Mouse (Mus musculus): Measurements from ENCODE around the gene Islr2. TPM values are rescaled to one million over a fixed set of nuclear protein-coding genes. Genes with fewer than 3 reads are reported as not detected.
A peak's percentile ranks its signal among the peaks of the same experiment; 100 is the strongest.

Islr2 gene
- polyA plus RNA-seq, 1 experiment from 2014 or later: 1.3 TPM

- Histone ChIP-seq H3K27me3 (replicated peaks) (peaks cover 87% of the 10 kb centered on the region), H3K4me1 (replicated peaks) (peaks cover 46% of the 10 kb centered on the region), H3K36me3 (no peaks in the 10 kb centered on the region), H3K27ac (no peak overlapping the region), H3K4me3 (replicated peaks) (peak overlapping the region; percentile 10; the same call in 1 of the 2 replicates), H3K4me2 (replicated peaks) (peak overlapping the region; percentile 26; the same call in 1 of the 2 replicates), H3K9me3 (no peaks in the 10 kb centered on the region), H3K9ac (no peak overlapping the region)
- ATAC-seq: no peak
- 2% methylated on average over 41 of the region's 41 CpGs for WGBS
These were observed 4.5 kb downstream of the Islr2 start for GRCm38 (mm10) chr9:58199381-58200269.

GRCm38 (mm10) chr9:58198801-58199371 lies 5.2 kb downstream of the Islr2 start:
- H3K4me2 ChIP-seq (replicated peaks): peak overlapping the region; percentile 26; the same call in 1 of the 2 replicates
- WGBS: 2% methylated on average over 38 of the region's 38 CpGs

GRCm38 (mm10) chr9:58197781-58198701 lies 6.1 kb downstream of the Islr2 start:
- Histone ChIP-seq H3K4me3 (replicated peaks) (peak overlapping the region; percentile 24), H3K9me3 (no peaks in the 10 kb centered on the region), H3K36me3 (no peaks in the 10 kb centered on the region), H3K4me1 (replicated peaks) (peaks cover 44% of the 10 kb centered on the region), H3K9ac (peak overlapping the region; percentile 15; the same call in 1 of the 2 replicates), H3K27me3 (replicated peaks) (peaks cover 84% of the 10 kb centered on the region), H3K27ac (no peak overlapping the region), H3K4me2 (replicated peaks) (peak overlapping the region; percentile 56)
- peak; percentile 50 for ATAC-seq
- WGBS: under 1% methylated on average over 58 of the region's 58 CpGs

More at GRCm38 (mm10) chr9:58198801-58199371, 5.2 kb downstream of the Islr2 start:
- Histone ChIP-seq H3K4me1 (replicated peaks) (peaks cover 44% of the 10 kb centered on the region), H3K27ac (no peak overlapping the region), H3K9me3 (no peaks in the 10 kb centered on the region), H3K4me3 (replicated peaks) (peak overlapping the region; percentile 10; the same call in 1 of the 2 replicates), H3K36me3 (no peaks in the 10 kb centered on the region), H3K27me3 (replicated peaks) (peaks cover 92% of the 10 kb centered on the region), H3K9ac (no peak overlapping the region)
- no peak for ATAC-seq

- peaks cover 38% of the 10 kb centered on the region for H3K4me1 ChIP-seq (replicated peaks)
- H3K9me3 ChIP-seq: no peaks in the 10 kb centered on the region
- peaks cover 72% of the 10 kb centered on the region for H3K27me3 ChIP-seq (replicated peaks)
- peak overlapping the region; percentile 24; the same call in 1 of the 2 replicates for H3K4me3 ChIP-seq (replicated peaks)
- no peak for ATAC-seq
- H3K4me2 ChIP-seq (replicated peaks): peak overlapping the region; percentile 56
- H3K9ac ChIP-seq: no peak overlapping the region
- WGBS: 7% methylated on average over 46 of the region's 46 CpGs
- H3K27ac ChIP-seq: no peak overlapping the region
- H3K36me3 ChIP-seq: no peaks in the 10 kb centered on the region
These were observed 7.2 kb downstream of the Islr2 start for GRCm38 (mm10) chr9:58196610-58197567.

- Histone ChIP-seq H3K4me2 (replicated peaks) (peak overlapping the region; percentile 20; the same call in 1 of the 2 replicates), H3K27me3 (replicated peaks) (peaks cover 65% of the 10 kb centered on the region), H3K4me3 (replicated peaks) (no peak overlapping the region; the same call in 1 of the 2 replicates), H3K36me3 (no peaks in the 10 kb centered on the region), H3K4me1 (replicated peaks) (peaks cover 33% of the 10 kb centered on the region), H3K9me3 (no peaks in the 10 kb centered on the region), H3K27ac (no peak overlapping the region), H3K9ac (no peak overlapping the region)
- ATAC-seq: no peak
- 7% methylated on average over 13 of the region's 14 CpGs for WGBS
These were observed 8.0 kb downstream of the Islr2 start for GRCm38 (mm10) chr9:58196141-58196540.

- Histone ChIP-seq H3K36me3 (no peaks in the 10 kb centered on the region), H3K4me3 (replicated peaks) (no peak overlapping the region), H3K4me2 (replicated peaks) (0 out of 2 replicates have a peak overlapping the region, but pooled peaks have one; percentile 20), H3K27me3 (replicated peaks) (peaks cover 60% of the 10 kb centered on the region), H3K9me3 (no peaks in the 10 kb centered on the region), H3K27ac (no peak overlapping the region), H3K4me1 (replicated peaks) (peaks cover 30% of the 10 kb centered on the region), H3K9ac (no peak overlapping the region)
- no peak for ATAC-seq
- 23% methylated on average over 1 of the region's 1 CpGs for WGBS
These were observed 8.4 kb downstream of the Islr2 start for GRCm38 (mm10) chr9:58195671-58196070.

GRCm38 (mm10) chr9:58194222-58194621 lies 9.9 kb downstream of the Islr2 start:
- Histone ChIP-seq H3K4me2 (replicated peaks) (no peak overlapping the region), H3K4me1 (replicated peaks) (peaks cover 27% of the 10 kb centered on the region), H3K27ac (no peak overlapping the region), H3K36me3 (no peaks in the 10 kb centered on the region), H3K4me3 (replicated peaks) (no peak overlapping the region), H3K9ac (no peak overlapping the region), H3K9me3 (no peaks in the 10 kb centered on the region), H3K27me3 (replicated peaks) (peaks cover 46% of the 10 kb centered on the region)
- ATAC-seq: no peak
- 63% methylated on average over 9 of the region's 9 CpGs for WGBS

- Histone ChIP-seq H3K27me3 (replicated peaks) (no peaks in the 10 kb centered on the region), H3K36me3 (no peaks in the 10 kb centered on the region), H3K4me1 (replicated peaks) (no peaks in the 10 kb centered on the region), H3K4me3 (replicated peaks) (no peak overlapping the region), H3K27ac (no peak overlapping the region), H3K9ac (no peak overlapping the region), H3K9me3 (no peaks in the 10 kb centered on the region), H3K4me2 (replicated peaks) (no peak overlapping the region)
- WGBS: 78% methylated on average over 6 of the region's 6 CpGs
- no peak for ATAC-seq
These were observed 19.7 kb downstream of the Islr2 start for GRCm38 (mm10) chr9:58184456-58184855.

- 93% methylated on average over 2 of the region's 2 CpGs for WGBS
- no peaks in the 10 kb centered on the region for H3K27me3 ChIP-seq (replicated peaks)
- no peaks in the 10 kb centered on the region for H3K4me1 ChIP-seq (replicated peaks)
- no peak overlapping the region for H3K27ac ChIP-seq
- ATAC-seq: no peak
- H3K9me3 ChIP-seq: no peaks in the 10 kb centered on the region
- H3K4me3 ChIP-seq (replicated peaks): no peak overlapping the region
- no peak overlapping the region for H3K9ac ChIP-seq
- no peak overlapping the region for H3K4me2 ChIP-seq (replicated peaks)
- H3K36me3 ChIP-seq: no peaks in the 10 kb centered on the region
These were observed 24.7 kb downstream of the Islr2 start for GRCm38 (mm10) chr9:58179390-58179789.

- Histone ChIP-seq H3K4me3 (replicated peaks) (no peak overlapping the region), H3K9me3 (no peaks in the 10 kb centered on the region), H3K36me3 (no peaks in the 10 kb centered on the region), H3K4me2 (replicated peaks) (no peak overlapping the region), H3K27ac (no peak overlapping the region), H3K9ac (no peak overlapping the region), H3K27me3 (replicated peaks) (no peaks in the 10 kb centered on the region), H3K4me1 (replicated peaks) (no peaks in the 10 kb centered on the region)
- no peak for ATAC-seq
- WGBS: 79% methylated on average over 4 of the region's 4 CpGs
These were observed 27.0 kb downstream of the Islr2 start for GRCm38 (mm10) chr9:58177165-58177564.
